Mouse (Mus musculus) forebrain, embryonic 13.5 days (tissue): Measurements from ENCODE around the gene Cdk2ap1. TPM values are rescaled to one million over a fixed set of nuclear protein-coding genes. Genes with fewer than 3 reads are reported as not detected.
"Not testable (repeated sequence)": the region's sequence is repeated elsewhere in the genome, so short reads cannot be mapped to it uniquely, and the experiment has no call there.

Source experiments
- ATAC-seq: fragments of 200-750 bp; cut with Nextera tagmentation; 2 replicates; pipeline ENCODE4 v1.8.0; 2017
- H3K27ac ChIP-seq: fragments of 300-500 bp; sonication (generic); 2 replicates; pipeline ENCODE4 v1.5.1; 2015; ENCODE audit warnings: inconsistent platforms, mild to moderate bottlenecking, moderate library complexity
- H3K27me3 ChIP-seq: fragments of 300-500 bp; sonication (generic); 2 replicates; pipeline ENCODE4 v1.6.1; 2015; ENCODE audit warnings: mild to moderate bottlenecking, inconsistent platforms
- H3K36me3 ChIP-seq: fragments of 300-500 bp; sonication (generic); 2 replicates; pipeline ENCODE4 v1.6.1; 2015; ENCODE audit warnings: mild to moderate bottlenecking, inconsistent platforms; ENCODE audit not compliant: poor library complexity, severe bottlenecking
- H3K4me1 ChIP-seq: fragments of 300-500 bp; sonication (generic); 2 replicates; pipeline ENCODE4 v1.6.1; 2015; ENCODE audit warnings: inconsistent platforms
- H3K4me2 ChIP-seq: fragments of 300-500 bp; sonication (generic); 2 replicates; pipeline ENCODE4 v1.6.1; 2015; ENCODE audit warnings: inconsistent platforms, mild to moderate bottlenecking, moderate library complexity
- H3K4me3 ChIP-seq: fragments of 300-500 bp; sonication (generic); 2 replicates; pipeline ENCODE4 v1.5.1; 2015; ENCODE audit warnings: mild to moderate bottlenecking, inconsistent platforms
- H3K9ac ChIP-seq: fragments of 300-500 bp; sonication (generic); 2 replicates; pipeline ENCODE4 v1.6.1; 2015; ENCODE audit warnings: mild to moderate bottlenecking, inconsistent platforms
- H3K9me3 ChIP-seq: fragments of 300-500 bp; sonication (generic); replicated peaks from 2 replicates; pipeline ENCODE4 v1.6.1; 2016; ENCODE audit warnings: inconsistent platforms
- WGBS: fragments of 180-500 bp; shearing (Covaris S2); methylation state at CpG from one replicate; pipeline ENCODE4 v1.1.7; 2015; 5-methylcytosine and 5-hydroxymethylcytosine counted together
- polyA plus RNA-seq: library from polyadenylated mRNA; unstranded; fragments of >200 nt; fragmentation: Nextera tagmentation; extraction: Ambion mirVana; gene quantifications from 2 replicates; pipeline ENCODE4 v1.2.1, GENCODE M21; 2015

Cdk2ap1 gene
- polyA plus RNA-seq, 1 experiment from 2014 or later = 78.9 TPM

GRCm38 (mm10) chr5:124310091-124310490 lies 52.8 kb downstream of the Cdk2ap1 start:
- ATAC-seq = no peak
- H3K36me3 ChIP-seq = peaks cover 91% of the 10 kb centered on the region
- H3K27ac ChIP-seq = no peak overlapping the region
- H3K9ac ChIP-seq = no peak overlapping the region
- H3K4me2 ChIP-seq = no peak overlapping the region
- no peak overlapping the region for H3K4me3 ChIP-seq
- H3K4me1 ChIP-seq = peaks cover 3% of the 10 kb centered on the region
- 96% methylated on average over 11 of the region's 11 CpGs for WGBS
- H3K9me3 ChIP-seq = peaks cover 4% of the 10 kb centered on the region
- H3K27me3 ChIP-seq = no peaks in the 10 kb centered on the region

- peaks cover 85% of the 10 kb centered on the region for H3K36me3 ChIP-seq
- WGBS = 54% methylated on average over 10 of the region's 10 CpGs
- H3K27me3 ChIP-seq = no peaks in the 10 kb centered on the region
- H3K4me2 ChIP-seq = no peak overlapping the region
- H3K4me3 ChIP-seq = no peak overlapping the region
- ATAC-seq = no peak
- H3K27ac ChIP-seq = no peak overlapping the region
- H3K9me3 ChIP-seq = peaks cover 4% of the 10 kb centered on the region
- H3K9ac ChIP-seq = no peak overlapping the region
- peaks cover 3% of the 10 kb centered on the region for H3K4me1 ChIP-seq
Observed at GRCm38 (mm10) chr5:124309155-124309554, 53.7 kb downstream of the Cdk2ap1 start.

GRCm38 (mm10) chr5:124302853-124303252 lies 60.0 kb downstream of the Cdk2ap1 start:
- H3K9me3 ChIP-seq, H3K4me1 ChIP-seq, H3K4me2 ChIP-seq, H3K4me3 ChIP-seq, H3K27me3 ChIP-seq, ATAC-seq, H3K27ac ChIP-seq, H3K9ac ChIP-seq: not testable (repeated sequence)
- H3K36me3 ChIP-seq = peaks cover 69% of the 10 kb centered on the region
- WGBS = 92% methylated on average over 6 of the region's 6 CpGs

- no peak overlapping the region for H3K27ac ChIP-seq
- peaks cover 69% of the 10 kb centered on the region for H3K36me3 ChIP-seq
Observed at GRCm38 (mm10) chr5:124300132-124300531, 62.8 kb downstream of the Cdk2ap1 start.

GRCm38 (mm10) chr5:124299307-124299706 lies 63.6 kb downstream of the Cdk2ap1 start:
- not testable (repeated sequence) for H3K4me3 ChIP-seq, H3K9ac ChIP-seq, H3K27me3 ChIP-seq, H3K4me2 ChIP-seq, H3K27ac ChIP-seq, H3K9me3 ChIP-seq, H3K4me1 ChIP-seq, ATAC-seq
- WGBS = 51% methylated on average over 4 of the region's 4 CpGs
- H3K36me3 ChIP-seq = peaks cover 72% of the 10 kb centered on the region

More at GRCm38 (mm10) chr5:124300132-124300531, 62.8 kb downstream of the Cdk2ap1 start:
- no peaks in the 10 kb centered on the region for H3K4me1 ChIP-seq
- no peak overlapping the region for H3K4me2 ChIP-seq
- no peaks in the 10 kb centered on the region for H3K27me3 ChIP-seq
- no peak overlapping the region for H3K4me3 ChIP-seq
- H3K9ac ChIP-seq = no peak overlapping the region
- WGBS = 85% methylated on average over 4 of the region's 4 CpGs
- no peaks in the 10 kb centered on the region for H3K9me3 ChIP-seq
- no peak for ATAC-seq

GRCm38 (mm10) chr5:124296475-124296874 lies 66.4 kb downstream of the Cdk2ap1 start:
- H3K27me3 ChIP-seq = no peaks in the 10 kb centered on the region

More at GRCm38 (mm10) chr5:124296475-124296874, 66.4 kb downstream of the Cdk2ap1 start:
- 92% methylated on average over 4 of the region's 4 CpGs for WGBS
- Histone ChIP-seq H3K9ac (no peak overlapping the region), H3K36me3 (peaks cover 81% of the 10 kb centered on the region), H3K9me3 (no peaks in the 10 kb centered on the region), H3K4me2 (no peak overlapping the region), H3K4me3 (no peak overlapping the region), H3K27ac (no peak overlapping the region), H3K4me1 (no peaks in the 10 kb centered on the region)
- ATAC-seq = no peak

Other genes with a start within 250 kb of the Cdk2ap1 start
- 80.8 and 83.0 TPM in 2 replicates for gene Arl6ip4, start 247.0 kb downstream of the Cdk2ap1 start, polyA plus RNA-seq
- gene Pitpnm2, start 113.3 kb downstream of the Cdk2ap1 start, polyA plus RNA-seq = 5.4 and 6.5 TPM in 2 replicates
- gene Mphosph9, start 35.1 kb downstream of the Cdk2ap1 start, polyA plus RNA-seq = 20.3 and 22.7 TPM in 2 replicates
- 19.5 and 20.8 TPM in 2 replicates for gene 2810006K23Rik, start 35.0 kb downstream of the Cdk2ap1 start, polyA plus RNA-seq
- 120 TPM in 2 replicates for gene Sbno1, start 62.9 kb upstream of the Cdk2ap1 start, polyA plus RNA-seq
- gene Kmt5a, start 76.8 kb upstream of the Cdk2ap1 start, polyA plus RNA-seq = 30.0 and 30.6 TPM in 2 replicates
- gene Rilpl2, start 115.3 kb upstream of the Cdk2ap1 start, polyA plus RNA-seq = 19.3 and 22.3 TPM in 2 replicates
- 27.2 and 27.8 TPM in 2 replicates for gene Snrnp35, start 120.1 kb upstream of the Cdk2ap1 start, polyA plus RNA-seq
- gene Rilpl1, start 168.3 kb upstream of the Cdk2ap1 start, polyA plus RNA-seq = 10.4 and 10.6 TPM in 2 replicates
- 378 and 389 TPM in 2 replicates for gene Tmed2, start 177.6 kb upstream of the Cdk2ap1 start, polyA plus RNA-seq
- 23.3 and 25.5 TPM in 2 replicates for gene Ddx55, start 189.8 kb upstream of the Cdk2ap1 start, polyA plus RNA-seq
- gene Eif2b1, start 216.0 kb upstream of the Cdk2ap1 start, polyA plus RNA-seq = 72.8 and 74.4 TPM in 2 replicates
- 64.7 and 66.9 TPM in 2 replicates for gene Gtf2h3, start 216.1 kb upstream of the Cdk2ap1 start, polyA plus RNA-seq